Mouse (Mus musculus) mouse embryonic stem cell (cell line): ENCODE measurements around the gene Zswim8.
"Not testable (repeated sequence)": the region's sequence is repeated elsewhere in the genome, so short reads cannot be mapped to it uniquely, and the experiment has no call there.

ENCODE experiments used
- in situ Hi-C, 2 experiments: fragments of 300-500 bp; cut with MboI; formaldehyde crosslinking; loops; 1 replicate in 1 of 2; 3 replicates in 1 of 2; pipeline ENCODE4 v1.14.3; 2019 to 2020; ENCODE audit warnings: low sequenced_read_pairs in 2 of 2, low pct_unique_long_range_greater_than_20kb in 1 of 2, mixed read lengths in 1 of 2; ENCODE audit not compliant: unreplicated experiment in 1 of 2

The Zswim8 gene

GRCm38 (mm10) chr14:20686576-20686975 is 20.8 kb upstream of the Zswim8 start:
- in situ Hi-C loops = no loop called here

- in situ Hi-C loops = no loop called here
These were observed 18.3 kb upstream of the Zswim8 start for GRCm38 (mm10) chr14:20689009-20689408.

- in situ Hi-C loops = no loop called here
These were observed 15.6 kb upstream of the Zswim8 start for GRCm38 (mm10) chr14:20691772-20692171.

- in situ Hi-C loops = no loop called here
These were observed 13.7 kb upstream of the Zswim8 start for GRCm38 (mm10) chr14:20693589-20694101.

GRCm38 (mm10) chr14:20694185-20694883 is 13.0 kb upstream of the Zswim8 start:
- in situ Hi-C loops = no loop called here

GRCm38 (mm10) chr14:20694884-20695760 is 12.2 kb upstream of the Zswim8 start, which contains the start of gene Fut11:
Gene Fut11 (plus strand): TSS chr14:20694968.
- in situ Hi-C loops = no loop called here

GRCm38 (mm10) chr14:20695761-20696520 is 11.4 kb upstream of the Zswim8 start:
- in situ Hi-C loops = no loop called here

- in situ Hi-C loops = no loop called here
These were observed 10.4 kb upstream of the Zswim8 start for GRCm38 (mm10) chr14:20696986-20697385.

- in situ Hi-C loops = no loop called here
These were observed 8.8 kb upstream of the Zswim8 start for GRCm38 (mm10) chr14:20698515-20698914.

GRCm38 (mm10) chr14:20700362-20700761 is 7.0 kb upstream of the Zswim8 start:
- in situ Hi-C loops = no loop called here

- in situ Hi-C loops = no loop called here
These were observed 5.8 kb upstream of the Zswim8 start for GRCm38 (mm10) chr14:20701554-20701953.

- in situ Hi-C loops = no loop called here
These were observed 5.1 kb upstream of the Zswim8 start for GRCm38 (mm10) chr14:20702096-20702740.

GRCm38 (mm10) chr14:20702741-20703381 is 4.5 kb upstream of the Zswim8 start, which contains the start of gene Chchd1:
Gene Chchd1 (plus strand): TSS chr14:20703006.
- in situ Hi-C loops = no loop called here

GRCm38 (mm10) chr14:20703461-20703860 is 3.9 kb upstream of the Zswim8 start:
- in situ Hi-C loops = not testable (repeated sequence)

GRCm38 (mm10) chr14:20708239-20708638 is 887 bp downstream of the Zswim8 start:
- in situ Hi-C loops = no loop called here

GRCm38 (mm10) chr14:20713832-20714231 is 6.5 kb downstream of the Zswim8 start:
- in situ Hi-C loops = no loop called here

- in situ Hi-C loops = no loop called here
These were observed 11.1 kb downstream of the Zswim8 start for GRCm38 (mm10) chr14:20718443-20718842.

GRCm38 (mm10) chr14:20719767-20720166 is 12.4 kb downstream of the Zswim8 start:
- in situ Hi-C loops = no loop called here
